Mouse (Mus musculus) monocyte, adult 2 months (primary cell): ENCODE results near the gene Lrch1.

Source experiments
- DNase-seq, 2 experiments: peaks; one replicate each; pipeline ENCODE4 v3.0.0; 2022; ENCODE audit warnings: low spot score in 2 of 2, low read depth in 1 of 2

Lrch1 gene

DNA sequence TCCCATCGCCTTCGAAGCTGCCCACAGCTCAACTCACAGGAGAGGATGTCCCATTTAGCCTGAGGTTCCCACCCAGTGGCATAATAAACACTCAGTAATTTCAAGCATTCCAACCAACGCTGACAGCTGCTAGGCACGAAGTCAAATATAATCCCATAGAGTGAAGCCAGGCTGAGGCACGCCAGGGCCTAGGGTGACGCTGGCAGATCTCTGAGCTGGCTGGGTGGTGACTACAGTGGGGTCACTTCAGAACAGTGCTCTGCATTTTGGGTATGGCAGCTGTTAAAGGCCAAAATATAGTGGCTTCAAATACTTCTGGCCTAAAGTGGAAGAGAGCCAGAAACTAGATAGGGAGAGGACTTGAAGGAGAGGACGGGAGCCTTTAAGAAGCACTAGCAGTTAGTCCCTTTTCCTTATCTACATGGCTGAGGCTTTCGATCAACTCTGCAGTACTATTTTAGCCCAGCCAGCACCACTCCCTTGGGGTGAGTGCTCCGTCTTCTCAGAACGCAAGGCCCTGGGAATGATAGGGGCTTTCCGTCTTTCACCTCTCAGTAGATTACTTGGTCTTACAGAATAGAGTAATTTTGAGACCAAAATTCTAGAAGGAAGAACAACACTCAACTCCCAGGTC is 127.4 kb downstream of the Lrch1 start:
- no peak for DNase-seq

DNA sequence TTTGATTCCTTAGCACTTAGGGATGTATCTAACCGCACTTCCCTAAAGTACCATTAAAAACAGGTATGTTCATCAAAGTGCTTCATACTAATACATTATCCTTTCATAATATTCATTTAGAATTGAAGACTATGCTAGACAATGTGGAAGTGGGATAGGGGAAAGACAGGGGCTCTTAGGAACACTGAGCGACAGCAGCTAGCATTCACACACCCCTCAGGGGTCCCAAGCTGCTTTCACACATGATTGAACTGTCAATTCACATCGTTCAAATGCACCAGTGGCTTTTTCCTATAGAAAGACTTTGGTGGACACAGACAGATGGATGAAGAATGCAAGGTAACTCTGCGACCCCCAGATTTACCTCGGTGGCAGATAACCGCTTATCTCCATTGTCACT is 131.0 kb downstream of the Lrch1 start:
- no peak for DNase-seq

DNA sequence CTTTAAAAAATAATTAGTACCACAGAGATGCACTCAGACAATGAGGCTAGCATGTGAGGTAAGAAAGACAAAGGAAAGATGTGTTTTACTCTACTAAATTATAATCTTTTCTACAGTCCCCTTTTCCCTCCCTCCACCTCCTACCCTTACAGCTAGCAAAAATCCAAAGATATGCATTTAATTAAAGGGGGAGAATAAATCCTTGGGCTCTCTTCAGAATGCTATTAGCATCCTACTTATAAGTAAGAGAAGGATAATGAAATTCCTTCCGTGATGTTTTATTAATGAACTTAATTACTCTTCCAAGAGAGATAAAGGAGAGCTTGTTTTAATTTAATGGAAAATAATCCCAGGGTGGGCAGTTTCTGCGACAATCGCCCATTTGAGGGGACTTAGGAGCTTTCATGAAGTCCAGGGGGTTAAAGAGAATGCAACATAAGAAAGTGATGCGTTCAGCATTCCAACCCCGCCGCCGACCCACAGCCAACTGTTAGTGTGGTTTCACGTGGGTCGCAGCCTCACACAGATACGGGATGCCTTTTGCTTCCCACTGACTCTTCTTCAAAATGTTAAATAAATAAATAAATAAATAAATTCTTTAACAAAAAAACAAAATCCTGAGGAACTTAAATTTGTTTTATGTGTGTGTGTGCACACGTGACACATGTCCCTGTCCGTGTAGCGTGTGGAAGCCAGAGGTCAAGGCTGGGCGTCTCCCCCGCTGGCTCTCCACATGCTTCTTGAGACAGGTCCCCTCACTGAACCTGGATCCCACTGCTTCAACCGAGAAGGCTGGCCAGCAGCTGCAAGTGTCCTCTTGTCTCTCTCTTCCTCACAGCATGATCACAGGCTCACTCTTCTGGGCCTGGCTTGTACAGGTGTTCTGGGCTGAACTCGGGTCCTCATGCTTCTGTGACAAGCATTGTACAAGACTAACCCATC is 132.6 kb downstream of the Lrch1 start:
- no peak for DNase-seq

DNA sequence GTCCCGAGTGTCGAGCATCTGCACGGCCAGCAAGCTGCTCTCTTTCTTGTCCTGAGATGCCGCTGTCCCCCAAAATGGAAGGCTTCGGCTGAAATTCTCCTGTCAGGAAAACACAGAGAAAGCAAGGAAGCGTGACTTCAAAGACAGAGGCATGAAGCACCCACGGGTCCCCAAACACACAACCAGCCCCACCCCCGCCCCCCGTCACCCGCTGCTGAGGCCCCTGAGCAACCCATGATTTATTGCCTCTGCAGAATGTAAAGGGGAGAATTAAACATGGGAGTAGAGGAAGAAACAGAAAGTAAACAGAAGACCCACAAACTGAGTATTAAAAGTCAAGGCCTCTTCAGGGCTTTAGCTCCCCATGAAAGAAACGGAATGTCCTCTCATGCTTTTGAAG is 136.1 kb downstream of the Lrch1 start:
- DNase-seq = no peak

DNA sequence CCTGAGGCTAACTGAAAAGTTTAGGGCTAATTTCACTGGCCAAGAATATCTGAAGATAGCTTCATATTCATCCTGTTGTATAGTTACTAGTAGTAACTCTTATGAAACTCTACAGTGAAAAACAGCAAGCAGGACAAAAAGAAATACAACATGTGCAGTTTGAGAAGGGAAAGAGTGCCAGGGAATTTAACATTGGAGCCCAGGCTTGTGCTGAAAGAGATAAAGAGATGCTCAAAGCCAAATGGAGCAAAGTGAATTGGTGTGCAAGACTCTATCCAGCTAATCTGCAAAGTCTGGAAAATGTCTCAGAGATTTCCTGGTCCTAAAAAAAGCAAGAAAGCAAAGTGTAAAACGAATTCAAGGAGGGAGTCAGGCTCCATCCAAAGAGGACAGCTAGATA is 145.7 kb downstream of the Lrch1 start:
- no peak for DNase-seq

DNA sequence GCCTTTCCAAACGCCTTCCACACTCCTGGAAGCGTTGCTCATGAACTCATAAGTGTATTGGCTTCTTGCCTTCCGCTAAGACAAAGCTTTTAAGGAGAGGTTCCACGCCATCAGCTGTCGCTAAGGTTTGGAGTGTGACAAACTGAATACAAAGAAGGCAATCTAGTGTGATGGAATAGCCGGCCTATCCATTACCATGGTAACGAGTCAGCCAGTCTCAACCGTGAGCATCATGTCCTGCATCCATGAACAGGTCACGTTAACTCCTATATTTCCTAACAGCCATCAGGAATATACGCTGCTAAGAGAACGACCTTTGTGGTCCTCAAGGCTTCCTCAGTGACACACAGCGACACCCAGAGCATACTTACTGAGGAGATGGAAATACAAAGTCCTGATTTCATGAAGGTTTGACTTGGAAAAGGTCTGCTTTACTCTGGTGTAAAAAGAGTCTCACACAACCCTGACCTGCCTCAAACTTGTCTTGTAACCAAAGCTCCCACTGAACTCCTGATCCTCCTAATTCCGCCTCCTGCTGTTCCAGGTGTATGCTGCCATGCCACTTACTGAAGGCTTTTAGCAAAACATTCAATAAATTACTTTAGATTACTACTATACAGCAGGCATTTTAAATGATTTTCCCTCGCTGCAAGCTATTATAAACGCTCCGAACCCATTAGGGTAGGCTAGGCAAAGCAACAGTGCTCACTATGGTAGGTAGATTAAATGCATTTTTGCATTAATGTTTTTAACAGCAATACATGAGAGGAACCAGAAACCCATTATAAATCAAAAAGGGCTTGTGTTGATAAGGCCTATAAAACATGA is 149.4 kb downstream of the Lrch1 start:
- DNase-seq = no peak

DNA sequence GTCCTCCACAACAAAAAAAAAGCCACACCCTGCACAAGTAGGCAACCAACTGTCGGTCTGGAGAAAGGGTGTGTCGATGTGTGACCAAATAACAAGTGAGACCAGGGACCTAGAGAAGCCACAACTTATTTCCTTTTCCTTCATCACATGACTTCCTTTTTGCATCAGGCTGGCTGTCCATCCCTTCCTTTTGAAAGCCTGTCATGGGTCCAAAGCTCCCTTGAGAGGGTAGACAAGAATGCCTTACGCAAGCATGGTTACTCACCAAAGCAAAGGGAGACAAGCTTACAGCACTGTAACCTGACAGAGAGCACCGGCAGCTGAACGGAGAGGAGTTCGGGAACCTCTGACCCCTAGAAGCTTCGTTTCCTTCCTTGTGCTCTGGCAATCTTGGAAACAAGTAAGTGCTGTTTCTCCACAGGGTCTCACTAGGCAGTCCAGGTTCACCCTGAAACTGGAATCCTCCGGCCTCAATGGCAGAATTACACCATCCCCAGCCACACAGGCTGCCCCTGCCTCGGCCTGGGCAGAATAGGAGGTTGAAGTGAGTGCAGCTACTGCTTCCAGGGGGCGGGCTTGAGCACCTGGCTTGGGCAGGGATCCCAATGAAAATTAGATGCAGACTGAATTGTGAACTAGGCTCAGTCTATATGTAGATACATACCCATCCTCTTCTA is 150.2 kb downstream of the Lrch1 start:
- peak in 1 of 2 experiments; percentile 47 for DNase-seq

DNA sequence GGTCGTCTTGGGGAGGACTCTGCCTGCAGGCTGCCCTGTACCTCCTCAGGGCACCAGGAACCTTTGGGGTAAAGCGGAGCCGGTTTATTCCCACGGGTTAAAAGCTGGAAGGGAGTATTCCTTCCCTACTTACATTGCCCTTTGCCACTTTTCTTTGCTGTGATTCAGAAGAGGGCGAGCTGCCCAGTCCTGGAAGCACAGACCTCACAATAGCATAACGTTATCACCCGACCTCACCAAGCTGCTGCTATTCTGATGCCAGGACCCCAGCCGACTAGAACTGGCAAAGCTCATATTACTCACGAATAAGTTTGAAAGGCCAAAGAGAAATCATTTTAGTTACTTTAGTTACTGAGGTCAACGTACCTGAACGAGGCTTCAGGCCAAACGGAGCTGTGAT is 152.7 kb downstream of the Lrch1 start:
- DNase-seq = no peak

DNA sequence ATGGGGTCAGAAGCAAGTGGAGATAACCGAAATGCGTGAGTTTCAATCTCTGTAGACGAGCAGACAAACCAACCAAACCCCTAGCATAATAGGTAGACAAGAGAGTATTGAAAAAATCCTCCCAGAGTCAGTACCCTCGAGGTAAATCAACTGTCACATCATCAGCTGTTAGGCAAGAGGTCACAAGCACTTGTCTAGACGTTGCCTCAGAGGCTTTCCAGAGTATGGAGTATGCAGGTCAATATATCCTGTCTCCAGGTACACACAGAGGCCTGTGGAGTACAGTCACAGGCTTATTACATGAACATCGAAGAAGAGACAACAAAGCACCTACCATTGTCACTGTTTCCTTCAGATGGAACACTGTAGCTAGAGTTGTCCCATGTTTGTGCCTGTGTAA is 154.9 kb downstream of the Lrch1 start:
- no peak for DNase-seq

DNA sequence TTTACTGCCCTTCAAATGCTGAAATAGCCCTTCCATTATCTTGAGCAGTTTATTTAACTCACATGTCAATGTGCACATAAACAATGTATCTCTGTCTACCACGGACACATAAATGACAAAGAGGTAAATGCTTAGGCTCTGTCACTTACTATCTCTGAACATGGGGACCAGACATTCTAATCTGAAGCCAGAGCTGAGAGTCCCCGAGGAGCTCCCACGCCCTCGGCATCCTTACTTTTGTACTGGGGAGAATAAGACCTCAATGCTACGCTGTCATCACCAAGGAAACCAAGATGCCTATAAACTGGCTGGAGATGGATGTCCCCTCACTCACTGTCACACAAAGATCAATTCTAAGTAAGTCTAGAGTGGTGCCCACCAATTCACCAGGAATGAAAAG is 157.1 kb downstream of the Lrch1 start:
- DNase-seq = no peak

DNA sequence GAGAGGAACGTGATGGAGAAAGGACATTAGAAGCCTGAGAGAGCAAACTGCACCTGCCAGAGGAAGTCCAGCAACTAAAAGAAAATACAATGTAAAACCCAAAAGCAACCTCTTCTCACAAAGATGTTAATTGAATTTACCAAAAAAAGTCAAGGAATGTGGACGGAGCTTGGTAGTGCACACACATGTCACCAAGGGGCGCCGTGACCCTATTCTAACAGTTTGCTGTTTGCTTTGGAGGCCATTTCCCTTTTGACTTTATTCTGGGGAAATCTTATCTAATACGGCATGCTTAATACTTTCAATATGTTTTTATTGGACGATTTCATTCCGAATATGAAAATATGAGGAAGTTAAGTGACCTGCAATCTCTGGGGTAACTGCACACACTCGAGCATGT is 158.9 kb downstream of the Lrch1 start:
- no peak for DNase-seq

DNA sequence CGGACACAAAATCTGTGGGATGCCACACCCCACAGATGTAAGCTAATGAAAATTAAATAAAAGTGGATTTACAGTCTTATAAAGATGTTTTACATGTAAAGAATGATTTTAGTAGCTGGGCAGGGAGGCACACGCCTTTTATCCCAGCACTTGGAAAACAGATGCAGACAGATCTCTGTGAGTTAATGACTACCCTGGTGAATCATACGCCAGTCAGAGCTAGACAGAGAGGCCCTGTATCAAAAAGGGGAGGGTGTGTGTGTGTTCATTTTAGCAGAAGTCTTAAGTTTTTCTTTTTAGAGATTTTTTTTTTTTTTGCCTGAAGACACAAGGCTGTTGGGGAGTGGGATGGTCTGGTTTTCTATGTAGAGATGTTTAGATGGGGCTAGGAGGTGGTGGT is 160.0 kb downstream of the Lrch1 start:
- DNase-seq = no peak

DNA sequence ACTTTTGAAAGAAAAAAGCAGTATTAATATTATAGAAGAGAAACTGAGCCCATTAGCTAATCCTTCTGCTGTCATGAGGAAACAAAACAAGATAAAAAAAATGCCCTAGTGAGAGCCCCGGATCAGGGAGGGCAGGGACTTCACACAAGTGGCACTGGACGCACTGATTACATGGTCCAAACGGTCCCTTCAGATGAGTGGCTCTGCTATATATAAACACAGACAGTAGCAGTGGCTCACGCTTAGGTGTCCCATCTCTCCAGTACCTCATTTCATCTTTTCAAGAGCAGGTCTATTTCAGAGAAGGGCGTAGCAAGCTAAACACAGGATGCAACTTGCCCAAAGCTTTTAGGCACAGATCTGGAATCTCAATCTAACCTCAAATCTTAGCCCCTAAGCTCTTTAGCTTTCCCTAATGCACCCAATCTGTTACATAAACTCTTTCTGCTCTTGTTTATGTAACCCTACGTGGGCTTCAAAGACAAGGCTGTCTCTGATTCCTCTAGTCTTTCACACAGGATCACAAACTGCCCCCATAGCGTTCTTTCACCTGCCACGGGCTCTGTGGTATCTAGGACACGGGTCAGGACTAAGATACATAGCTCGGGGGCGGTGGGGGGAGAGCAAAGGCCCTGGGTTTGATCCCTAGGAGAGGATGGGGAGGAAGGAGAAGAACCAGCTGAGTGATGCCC is 163.3 kb downstream of the Lrch1 start:
- no peak for DNase-seq

DNA sequence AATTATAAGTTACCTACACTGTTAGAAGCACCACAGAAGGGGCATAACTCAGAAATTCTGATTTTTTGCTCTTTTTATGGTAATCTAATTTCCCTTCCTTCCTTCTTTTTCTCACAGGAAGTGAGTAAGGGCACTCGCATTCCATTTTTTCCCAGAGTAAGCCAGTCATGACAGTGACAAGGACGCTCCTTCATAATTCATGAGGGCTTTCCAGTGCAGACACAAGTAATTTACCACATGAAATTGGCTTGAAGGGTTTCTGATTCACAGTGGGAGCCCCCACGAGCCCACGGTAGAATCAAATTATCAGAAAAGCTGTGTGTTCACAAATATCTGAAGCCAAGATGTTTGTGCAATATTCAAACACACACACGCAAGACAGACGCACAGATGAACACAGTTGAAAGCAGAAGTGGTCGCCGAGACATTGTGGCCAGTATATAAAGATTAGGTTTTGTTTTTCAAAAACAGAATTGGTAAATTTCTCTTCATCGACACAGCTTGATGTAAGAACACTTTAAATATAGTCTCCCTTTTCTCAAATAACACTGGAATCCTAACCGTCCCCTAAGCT is 173.5 kb downstream of the Lrch1 start:
- no peak for DNase-seq

DNA sequence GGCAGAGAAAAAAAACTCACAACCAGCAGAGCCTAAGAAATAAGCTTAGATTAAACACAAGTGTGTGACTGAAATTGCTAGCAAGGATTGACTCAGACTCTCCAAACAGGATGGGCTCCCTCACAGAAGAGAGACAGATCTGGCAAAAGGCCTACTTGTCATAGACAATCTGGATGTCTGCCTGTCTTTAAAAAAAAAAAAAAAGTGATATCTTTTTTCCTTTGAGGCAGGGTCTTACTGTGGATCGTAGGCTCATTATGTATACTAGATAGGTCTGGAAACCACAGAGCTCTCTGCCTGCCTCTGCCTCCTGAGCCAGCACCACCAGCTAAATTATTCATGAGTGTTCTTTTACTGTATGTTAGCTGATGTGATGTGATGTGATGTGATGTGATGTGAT is 179.8 kb downstream of the Lrch1 start:
- DNase-seq = no peak

DNA sequence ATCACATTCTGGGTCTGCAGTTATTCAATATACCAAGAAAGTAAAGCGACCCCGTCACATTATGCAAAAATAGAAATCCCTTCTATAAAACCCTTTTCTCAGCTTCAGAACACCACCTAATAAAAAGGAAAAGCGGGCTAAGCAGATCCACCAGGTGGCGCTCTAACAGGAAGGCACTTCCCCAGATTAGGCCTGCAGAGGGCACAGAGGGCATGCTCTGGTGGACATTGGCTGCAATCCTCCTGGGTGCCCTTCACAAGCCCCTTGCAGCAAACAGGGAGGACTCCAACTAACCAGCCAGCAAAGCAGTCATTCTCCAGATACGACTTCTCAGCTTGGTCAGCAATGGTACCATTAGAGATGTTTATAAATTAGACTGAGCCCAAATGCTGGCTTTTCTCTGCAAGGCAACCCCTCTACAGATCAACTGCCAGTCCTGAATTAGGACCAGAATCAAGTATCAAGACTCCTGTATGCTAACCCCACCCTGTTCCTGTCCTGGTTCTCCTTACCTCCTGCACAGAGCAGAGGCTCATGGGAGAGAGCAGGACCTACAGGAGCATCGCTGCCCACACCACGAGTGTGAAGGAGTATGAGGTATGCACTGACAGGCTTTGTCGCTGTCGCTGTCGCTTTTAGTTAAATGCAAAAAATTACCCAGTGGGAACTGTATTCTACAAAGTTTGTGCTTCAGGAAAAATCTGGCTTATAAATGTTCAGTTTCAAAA is 183.3 kb downstream of the Lrch1 start:
- peak; percentile 29 to 55 for DNase-seq

DNA sequence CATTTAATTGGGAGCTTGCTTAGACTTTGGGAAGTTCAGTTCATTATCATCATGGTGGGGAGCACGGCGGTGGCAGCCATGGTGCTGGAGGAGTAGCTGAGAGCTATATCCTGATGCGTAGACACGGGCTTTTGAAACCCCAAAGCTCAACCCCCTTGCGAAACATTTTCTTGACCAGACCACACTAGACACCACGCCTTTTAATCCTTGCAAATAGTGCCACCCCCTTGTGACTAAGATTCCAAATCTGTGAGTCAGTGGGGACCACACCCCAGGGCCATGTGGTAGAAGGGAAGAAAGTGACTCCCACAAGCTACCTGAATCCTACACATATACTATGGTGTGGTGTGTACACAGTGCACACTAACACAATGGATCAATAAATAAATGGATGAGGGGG is 210.8 kb downstream of the Lrch1 start:
- peak in 1 of 2 experiments; percentile 24 for DNase-seq

DNA sequence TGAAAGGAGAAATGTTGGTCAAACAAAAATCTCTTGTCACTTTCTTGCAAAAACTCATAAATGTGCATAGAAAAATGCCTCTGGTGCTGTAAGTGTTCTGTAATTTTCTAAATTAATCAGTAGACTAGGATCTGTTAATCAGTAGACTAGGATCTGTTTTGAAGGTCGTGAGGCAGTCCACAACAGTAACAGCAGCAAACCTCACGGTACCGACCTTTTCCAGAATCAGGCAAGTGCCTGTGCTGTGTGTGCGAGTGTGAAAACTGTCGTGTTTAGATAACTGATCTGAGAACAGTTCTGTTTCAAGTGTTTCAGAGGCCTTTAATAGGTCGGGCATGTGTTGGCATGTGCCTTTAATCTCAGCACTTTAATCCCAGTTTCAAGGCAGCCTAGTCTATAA is 212.2 kb downstream of the Lrch1 start:
- no peak for DNase-seq

DNA sequence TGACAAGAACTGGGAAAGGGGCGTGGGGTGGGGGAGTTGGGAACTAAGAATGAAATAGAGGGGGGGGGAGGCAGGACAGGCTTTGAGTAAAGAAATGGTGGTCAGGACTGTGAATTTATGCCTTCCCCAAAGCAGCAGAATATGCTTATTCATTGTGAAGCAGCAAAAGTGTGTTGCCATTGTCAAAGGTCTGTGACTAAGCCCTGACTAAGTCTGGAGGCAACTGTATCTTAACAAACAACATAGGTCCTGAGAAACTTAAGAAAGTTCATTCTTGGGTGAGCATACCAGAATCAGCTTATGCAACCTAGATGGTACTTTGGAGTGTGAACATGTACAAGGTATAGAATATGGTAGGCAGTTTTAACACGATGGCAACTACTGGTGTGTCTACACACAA is 214.3 kb downstream of the Lrch1 start:
- DNase-seq = no peak
